Mouse (Mus musculus) gonadal fat pad, adult 2 months (tissue): ENCODE results near the gene Ankrd33b. TPM values are rescaled to one million over a fixed set of nuclear protein-coding genes. Genes with fewer than 3 reads are reported as not detected.

Source experiments
- polyA plus RNA-seq: library from polyadenylated mRNA; depleted of rRNA; stranded (reverse); fragments of >200 nt; gene quantifications from 2 replicates; pipeline ENCODE4 v1.2.3, GENCODE M21; 2012; rRNA removed

Ankrd33b gene
- polyA plus RNA-seq, 1 experiment = 0.45 TPM

Other genes starting within 250 kb of the Ankrd33b start
- 126 and 208 TPM in 2 replicates for gene Dap, start 143.4 kb downstream of the Ankrd33b start, polyA plus RNA-seq
- gene Ropn1l, start 86.0 kb upstream of the Ankrd33b start, polyA plus RNA-seq = 5.3 and 8.2 TPM in 2 replicates
- gene March6, start 163.3 kb upstream of the Ankrd33b start, polyA plus RNA-seq = 23.7 and 30.6 TPM in 2 replicates
- 118 and 150 TPM in 2 replicates for gene Cmbl, start 197.7 kb upstream of the Ankrd33b start, polyA plus RNA-seq
- 103 and 106 TPM in 2 replicates for gene Cct5, start 234.1 kb upstream of the Ankrd33b start, polyA plus RNA-seq
- 8.3 and 9.8 TPM in 2 replicates for gene Fam173b, start 234.1 kb upstream of the Ankrd33b start, polyA plus RNA-seq